Mouse (Mus musculus) bone marrow macrophage, adult 2 months (primary cell): ENCODE data around the gene Nr5a2.

ENCODE experiments used
- CTCF ChIP-seq: IDR thresholded peaks from 2 replicates; pipeline ENCODE4 v1.5.1; 2012; ENCODE audit warnings: low read depth, mild to moderate bottlenecking, low read length, moderate library complexity
- POLR2A ChIP-seq: IDR thresholded peaks from 2 replicates; pipeline ENCODE4 v1.6.1; 2012; ENCODE audit warnings: mild to moderate bottlenecking, low read depth, low read length, borderline replicate concordance

- TF ChIP-seq POLR2A (no peak), CTCF (no peak)
Measured at GRCm38 (mm10) chr1:136911996-136912395, 48.3 kb downstream of the Nr5a2 start.
